Mouse (Mus musculus): ENCODE results near the gene Ppp1r9a.

The Ppp1r9a gene

DNA sequence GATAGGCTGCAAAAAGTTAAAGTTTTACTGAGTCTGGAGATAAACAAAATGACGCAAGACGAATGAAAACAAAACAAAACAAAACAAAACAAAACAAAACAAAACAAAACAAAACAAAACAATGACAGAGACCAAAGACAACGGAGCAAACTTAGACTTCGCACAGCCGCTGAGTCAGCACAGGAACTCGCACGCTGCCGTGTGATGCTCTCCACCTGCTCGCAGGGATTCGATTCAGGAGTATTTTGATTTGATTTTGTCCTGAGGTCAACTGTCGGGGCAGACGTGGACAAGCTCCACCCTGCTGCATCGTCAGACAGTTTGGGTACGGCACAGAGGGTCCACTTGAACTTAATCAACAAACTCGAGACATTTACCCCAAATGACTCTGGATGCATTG, 105.9 kb downstream of the Ppp1r9a start:
- peak; percentile 78 for DNase-seq

DNA sequence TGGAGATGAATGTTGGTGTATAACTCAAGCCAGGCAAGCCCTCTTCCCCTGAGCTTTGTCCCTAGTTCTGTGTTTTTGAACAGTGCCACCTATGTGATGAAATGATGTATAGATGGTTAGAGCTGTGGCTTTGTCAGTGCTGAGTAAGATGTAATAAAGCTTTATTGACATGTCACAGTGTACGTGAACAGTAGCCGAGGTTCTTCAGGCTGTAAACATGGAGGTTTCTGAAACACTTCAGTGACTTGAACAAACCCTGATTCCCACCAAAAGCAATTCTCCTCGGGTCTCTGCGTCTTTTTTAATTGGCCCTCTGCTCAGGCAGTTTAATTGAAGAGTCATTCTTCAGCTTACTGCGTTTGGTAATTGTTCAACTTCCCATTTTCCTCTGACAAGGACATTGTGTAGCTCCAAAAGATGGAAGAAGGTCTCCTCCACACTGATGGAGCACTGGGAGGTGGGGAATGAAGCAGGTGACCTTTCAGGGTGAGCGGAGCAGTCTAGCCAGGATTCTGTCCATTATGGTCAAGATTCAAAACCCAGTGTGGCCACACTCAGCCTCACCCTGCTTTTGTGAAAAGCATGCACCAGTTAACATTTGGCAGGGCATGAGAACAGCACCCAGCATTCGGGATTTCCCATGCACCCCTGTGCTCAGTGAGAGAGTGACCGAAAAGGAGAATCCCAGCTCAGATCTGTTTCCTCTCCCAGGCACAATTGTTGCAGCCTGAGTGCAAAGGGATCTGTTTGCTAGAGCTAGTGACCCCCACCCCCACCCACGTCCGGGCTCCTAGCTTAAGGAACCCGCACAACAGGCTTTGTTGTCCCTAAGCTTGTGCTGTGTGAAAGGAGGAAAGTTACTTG, 108.1 kb downstream of the Ppp1r9a start:
- DNase-seq: peak; percentile 41

DNA sequence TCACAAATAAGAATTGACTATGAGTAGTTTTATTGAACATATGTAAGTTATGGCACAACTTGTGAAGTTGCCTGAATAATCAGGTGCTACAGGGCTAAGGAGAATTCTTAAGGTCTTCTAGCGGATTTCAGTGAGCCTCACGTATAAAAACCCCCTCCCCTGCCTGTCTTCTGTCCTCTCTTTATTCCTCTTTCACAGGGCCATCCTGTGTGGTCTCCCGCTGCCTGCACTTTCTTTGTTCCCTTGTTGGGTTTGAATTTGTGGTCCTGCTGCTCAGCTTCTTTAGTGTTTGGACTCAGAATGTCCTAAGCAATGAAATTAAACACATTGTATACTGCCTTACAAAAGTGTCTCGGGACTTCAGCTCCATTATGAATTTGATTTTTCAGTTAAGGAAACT, 110.1 kb downstream of the Ppp1r9a start:
- peak; percentile 14 for DNase-seq

DNA sequence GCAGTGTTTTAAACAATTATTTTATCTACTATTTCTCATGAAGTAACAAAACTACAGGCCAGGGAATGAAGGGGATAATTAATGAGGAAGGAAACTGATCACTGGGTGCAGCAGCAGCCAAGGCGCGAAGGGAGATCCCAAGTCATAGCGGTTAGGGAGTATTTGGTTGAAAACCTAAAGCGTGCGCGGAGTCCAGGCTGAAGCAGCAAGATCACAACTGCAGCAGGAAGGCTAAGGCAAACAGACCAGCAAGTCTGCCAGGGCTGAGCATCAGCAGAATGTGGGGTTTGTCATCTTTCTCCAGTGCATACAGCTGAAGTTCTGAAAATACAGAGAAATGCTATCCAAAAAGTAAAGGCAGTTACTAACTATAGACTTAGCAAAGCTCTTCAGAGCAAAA, 111.8 kb downstream of the Ppp1r9a start:
- peak; percentile 22 for DNase-seq

DNA sequence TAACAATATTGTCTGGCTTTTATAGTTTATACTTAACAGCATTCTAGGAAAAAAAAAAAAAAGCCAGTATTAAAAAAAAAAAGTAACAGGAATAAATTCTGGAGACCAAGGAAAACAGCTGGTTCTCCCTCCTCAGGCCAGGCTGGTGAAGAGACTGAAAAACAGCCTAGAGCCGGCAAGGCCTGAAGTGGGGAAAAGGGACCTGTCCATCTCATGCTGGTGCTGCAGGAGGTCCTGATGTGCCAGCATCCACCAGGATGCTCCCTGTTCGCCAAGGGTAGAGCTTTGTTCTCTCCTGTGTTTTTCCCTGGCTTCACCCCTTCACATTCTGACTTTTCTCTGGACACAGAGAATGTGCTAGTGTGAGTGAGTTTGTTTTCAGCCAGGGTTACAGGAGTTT, 112.5 kb downstream of the Ppp1r9a start:
- DNase-seq: peak; percentile 40

DNA sequence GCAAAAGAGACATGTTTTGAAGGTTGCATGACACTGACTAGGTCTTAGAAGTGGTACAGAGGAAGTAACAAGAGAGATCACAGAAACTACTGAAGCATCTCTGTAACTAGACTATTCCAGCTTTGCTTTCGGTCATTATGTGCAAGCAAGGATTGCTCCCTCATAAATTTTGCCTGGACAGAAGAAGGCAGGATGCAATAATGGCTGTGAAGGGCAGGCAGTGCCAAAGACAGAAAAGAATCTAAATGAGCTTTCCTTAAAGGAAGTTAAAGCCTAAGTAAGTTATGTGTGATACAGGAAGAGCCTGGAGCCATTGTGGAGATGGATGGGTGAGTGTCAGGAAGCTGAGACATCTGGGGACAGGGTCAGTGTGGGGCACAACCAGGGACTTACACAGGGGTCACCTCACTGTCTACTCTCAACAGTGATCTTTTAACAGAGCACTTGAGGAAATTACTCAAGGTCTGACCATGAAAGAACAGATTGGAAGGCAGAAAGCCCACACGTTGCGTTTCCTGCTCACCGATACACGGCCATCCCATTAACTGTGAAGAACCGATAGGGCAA, 115.3 kb downstream of the Ppp1r9a start:
- peak; percentile 17 for DNase-seq

DNA sequence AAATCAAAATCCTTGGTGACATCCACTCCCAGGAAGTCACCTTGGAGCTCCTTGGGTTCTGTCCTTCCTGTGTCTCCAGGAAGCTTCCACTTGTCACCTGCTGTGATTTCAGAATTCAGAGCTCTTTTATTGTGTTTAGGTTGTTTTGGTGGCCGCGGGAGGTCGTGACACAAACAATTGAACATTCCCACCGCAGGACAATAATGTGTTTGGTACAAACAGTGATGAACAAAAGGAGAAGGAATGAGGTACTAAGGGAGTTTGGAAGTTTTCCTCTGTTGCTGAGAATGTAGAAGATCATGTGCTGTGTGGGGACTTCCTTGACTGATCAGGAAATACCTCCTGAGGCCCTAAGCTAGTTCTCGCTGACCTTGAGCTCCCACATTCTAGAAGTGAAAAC, 116.5 kb downstream of the Ppp1r9a start:
- DNase-seq: peak; percentile 18

DNA sequence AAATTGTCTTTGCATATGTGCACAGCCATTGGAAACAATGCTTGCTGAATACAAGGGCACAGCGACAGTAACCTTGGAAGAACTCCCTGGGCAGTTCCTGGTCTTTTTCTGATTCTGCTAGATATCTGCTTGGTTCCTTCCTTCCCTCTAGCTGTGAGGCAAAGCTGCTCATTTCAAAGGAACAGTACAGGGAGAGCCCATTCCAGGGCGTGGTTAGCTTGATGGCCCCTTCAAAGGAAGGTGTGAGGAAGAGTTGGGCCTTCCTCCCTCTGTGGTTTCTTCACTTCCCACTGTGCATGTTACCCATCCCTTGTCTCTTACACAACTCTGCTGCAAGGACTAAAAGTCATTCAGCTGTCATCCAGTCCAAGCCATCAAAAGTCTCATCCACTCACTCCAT, 117.3 kb downstream of the Ppp1r9a start:
- peak; percentile 64 for DNase-seq

DNA sequence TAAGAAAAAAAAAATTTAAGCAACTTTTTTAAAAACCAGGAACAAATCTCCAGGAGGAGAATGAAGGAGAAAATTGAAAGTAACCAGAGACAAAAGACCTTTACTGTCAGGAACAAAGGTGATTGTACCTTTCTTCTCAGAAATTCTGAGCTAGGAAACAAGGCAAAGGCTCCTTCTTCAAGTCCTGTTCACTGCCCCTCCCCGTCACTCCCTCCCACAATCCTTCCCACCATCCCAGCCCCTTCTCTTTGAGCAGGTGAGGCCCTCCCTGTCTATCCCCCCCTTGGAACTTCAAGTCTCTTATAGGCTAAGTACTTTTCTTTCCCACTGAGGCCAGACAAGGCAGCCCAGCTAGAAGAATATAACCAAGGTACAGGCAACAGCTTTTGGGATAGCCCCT, 117.8 kb downstream of the Ppp1r9a start:
- peak; percentile 56 for DNase-seq

DNA sequence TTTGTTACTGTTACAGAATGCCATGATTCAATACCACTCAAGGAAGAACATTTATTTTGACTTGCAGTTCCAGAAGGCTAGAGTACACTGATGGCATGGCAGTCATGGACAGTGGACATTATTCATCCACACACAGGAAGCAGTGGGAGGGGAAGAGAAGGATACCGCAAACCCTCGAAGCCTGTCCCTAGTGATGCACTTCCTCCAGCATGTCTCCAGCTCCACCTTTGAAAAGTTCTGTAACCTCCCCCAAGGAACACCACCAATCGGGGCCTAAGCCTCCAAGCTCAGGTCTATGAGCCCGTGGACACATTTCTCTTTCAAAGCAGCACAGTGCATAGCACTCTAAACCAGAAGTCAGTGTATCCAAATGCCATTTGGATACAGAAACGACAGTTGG, 120.0 kb downstream of the Ppp1r9a start:
- peak; percentile 72 for DNase-seq

DNA sequence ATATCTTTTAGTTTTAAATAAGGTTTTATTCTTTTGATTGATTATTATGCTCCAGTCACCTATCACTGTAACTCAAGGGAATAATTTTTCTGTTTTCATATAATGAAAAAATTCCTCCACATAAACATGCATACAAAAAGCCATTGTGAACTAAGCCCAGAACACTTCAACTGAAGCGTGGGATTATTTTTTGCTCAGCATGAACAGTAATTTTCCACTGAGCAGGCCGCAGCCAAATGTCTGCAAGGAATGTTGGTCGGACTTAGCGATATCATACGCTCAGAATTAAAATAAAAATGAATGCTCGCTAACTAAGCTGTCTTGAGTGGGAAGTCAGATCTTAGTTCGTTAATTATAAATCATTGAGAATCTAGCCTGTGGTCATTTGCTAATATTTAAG, 122.2 kb downstream of the Ppp1r9a start:
- DNase-seq: peak; percentile 7

DNA sequence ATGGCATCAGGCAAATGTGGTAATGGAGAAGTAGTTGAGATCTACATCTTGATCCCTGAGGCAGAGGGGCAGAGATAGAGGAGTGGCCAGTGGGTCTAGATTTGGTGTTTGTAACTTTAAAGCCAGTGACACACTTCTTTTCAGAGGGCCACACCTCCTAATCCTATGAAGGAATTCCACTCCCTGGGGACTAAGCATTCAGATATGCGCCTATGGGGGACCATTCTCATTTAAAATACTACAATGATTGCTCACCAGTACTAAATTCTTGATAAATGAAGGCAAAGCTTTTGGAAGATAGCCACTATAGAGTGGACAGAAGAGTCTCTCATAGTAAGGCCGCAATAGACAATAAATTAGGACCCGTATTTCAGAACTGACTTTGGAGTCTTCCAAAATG, 124.1 kb downstream of the Ppp1r9a start:
- DNase-seq: peak; percentile 29

DNA sequence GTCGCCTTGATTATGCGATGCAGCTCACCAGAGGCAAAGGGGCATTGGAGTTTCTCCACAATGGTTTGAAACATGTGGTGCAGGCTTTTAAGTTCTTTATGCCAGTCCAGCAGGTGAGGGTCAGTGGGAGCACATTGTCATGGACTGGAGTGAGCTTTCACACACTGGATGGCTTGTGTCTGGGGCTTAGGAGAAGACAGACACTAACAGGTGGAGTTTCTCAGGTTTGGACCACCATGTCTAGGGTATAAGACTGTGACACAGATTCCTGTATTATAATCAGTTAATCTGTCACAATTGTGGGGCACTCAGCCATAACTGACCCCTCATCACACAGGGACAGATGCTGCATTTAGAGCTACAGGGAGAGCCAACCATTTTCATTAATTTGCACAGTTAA, 124.5 kb downstream of the Ppp1r9a start:
- DNase-seq: peak; percentile 77

DNA sequence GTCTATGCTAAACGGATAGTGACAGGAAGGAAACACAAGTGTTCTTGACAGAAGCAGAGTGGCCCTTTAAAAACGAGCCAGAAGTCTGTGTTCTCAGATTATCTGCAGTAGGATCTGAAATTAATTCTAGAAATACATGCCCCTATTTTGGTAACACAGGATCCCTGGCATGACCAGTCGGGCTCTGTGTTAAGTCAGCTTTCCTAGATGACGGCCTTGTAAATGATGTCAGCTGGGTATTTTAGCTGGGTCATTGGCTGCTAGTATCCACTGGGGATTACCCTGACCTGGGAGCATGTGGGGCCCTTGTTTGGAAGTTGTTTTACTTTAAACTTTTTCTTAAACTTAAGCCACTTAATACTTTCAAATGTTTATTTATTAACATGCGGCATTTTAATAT, 125.1 kb downstream of the Ppp1r9a start:
- DNase-seq: peak; percentile 64

DNA sequence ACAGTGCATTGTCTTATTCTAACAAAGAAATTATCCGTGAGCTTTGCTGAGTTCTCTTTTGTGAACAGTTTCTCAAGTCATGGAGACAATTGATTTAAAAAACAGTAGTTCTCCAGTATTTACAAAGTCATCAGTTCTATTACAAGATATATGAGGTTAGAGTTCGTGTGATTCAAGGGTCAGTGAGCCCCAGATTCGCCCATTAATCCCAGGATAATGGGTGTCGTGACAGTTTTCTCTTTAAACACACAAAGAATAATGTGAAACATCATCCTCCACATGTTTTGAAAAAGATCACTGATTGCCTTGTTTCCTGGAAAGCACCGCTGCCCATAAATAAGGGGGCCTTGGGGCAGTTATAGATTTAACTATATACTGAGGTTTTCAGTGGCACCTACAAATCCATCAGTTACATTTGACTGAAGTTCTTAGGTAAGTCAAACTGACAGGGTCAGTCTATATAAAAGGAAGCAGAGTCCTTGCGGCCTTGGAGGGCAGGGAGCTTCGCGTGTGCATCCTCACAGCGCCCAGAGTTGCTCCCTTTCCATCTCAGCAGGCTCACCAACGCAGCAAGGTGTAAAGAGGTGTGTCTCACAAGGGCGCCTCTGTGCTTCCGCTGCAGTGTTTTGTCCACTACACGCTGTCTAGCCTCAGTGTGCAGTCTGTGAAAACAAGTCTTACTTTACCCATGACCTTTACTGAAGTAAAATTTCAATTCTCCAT, 126.6 kb downstream of the Ppp1r9a start:
- peak; percentile 77 for DNase-seq

DNA sequence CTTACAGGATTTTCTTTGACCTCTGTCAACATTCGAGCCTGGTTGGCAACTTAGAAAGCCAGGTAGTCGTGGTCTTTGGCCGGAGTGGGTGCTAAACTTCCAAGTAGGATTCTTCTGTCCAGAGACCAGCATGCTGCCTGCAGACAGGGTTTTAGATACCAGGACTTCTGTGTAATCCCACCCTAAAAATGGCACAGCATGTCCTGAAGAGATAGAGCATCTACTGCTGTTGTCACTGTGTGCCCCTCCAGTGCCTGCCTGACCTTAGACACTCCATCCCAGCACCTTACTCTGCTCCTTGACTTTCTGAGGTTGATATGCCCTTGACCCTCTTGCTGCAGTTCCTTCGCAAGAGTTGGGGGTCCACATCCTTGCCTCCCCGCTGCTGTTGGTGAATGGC, 127.2 kb downstream of the Ppp1r9a start:
- DNase-seq: peak; percentile 62

DNA sequence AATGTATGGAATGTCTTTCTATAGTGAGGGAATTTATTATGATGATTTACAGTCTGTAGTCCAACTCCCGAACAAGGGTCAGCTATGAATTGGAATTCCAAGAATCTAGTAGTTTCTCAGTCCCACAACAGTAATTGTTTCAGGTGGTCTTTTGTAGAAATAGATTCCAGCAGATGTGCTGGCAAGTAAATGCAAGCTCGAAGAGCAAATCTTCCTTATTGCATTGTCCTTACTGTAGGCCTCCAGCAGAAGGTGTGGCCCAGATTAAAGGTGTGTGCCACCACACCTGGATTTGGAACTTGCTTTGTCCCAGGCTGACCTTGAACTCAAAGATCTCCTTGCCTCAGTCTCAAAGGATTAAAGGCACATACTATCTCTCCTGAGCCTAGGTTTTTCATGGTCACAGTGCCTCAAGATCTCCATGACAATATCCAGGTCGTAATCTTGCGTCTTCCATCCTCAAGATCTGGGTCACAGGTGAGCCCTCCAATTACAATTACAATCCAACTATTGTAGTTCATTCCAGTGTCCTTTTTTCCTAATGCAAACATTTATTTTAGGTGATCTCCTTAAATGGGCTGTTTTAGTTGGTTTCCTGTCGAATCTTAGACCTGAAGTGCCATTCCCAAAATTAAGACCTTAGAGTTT, 130.4 kb downstream of the Ppp1r9a start:
- DNase-seq: peak; percentile 31

DNA sequence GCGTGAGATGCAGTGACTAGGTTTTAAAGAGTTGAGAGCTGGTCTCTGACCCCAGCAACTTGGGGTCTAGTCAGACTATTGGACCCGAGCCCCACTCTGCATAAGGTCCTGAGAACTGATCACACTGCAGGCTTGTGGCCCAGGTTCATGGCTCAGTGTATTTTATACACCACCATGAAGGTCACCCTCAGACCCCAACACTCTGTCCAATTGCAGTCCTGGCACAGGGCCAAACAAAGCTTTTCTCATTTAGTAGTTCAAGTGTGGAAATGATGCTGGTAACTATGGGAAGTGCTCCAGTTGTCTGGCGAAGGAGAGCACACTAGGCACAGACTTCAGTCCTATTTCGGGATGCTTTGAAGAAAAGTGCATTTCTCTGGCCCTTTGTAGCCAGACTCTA, 134.5 kb downstream of the Ppp1r9a start:
- DNase-seq: no peak

DNA sequence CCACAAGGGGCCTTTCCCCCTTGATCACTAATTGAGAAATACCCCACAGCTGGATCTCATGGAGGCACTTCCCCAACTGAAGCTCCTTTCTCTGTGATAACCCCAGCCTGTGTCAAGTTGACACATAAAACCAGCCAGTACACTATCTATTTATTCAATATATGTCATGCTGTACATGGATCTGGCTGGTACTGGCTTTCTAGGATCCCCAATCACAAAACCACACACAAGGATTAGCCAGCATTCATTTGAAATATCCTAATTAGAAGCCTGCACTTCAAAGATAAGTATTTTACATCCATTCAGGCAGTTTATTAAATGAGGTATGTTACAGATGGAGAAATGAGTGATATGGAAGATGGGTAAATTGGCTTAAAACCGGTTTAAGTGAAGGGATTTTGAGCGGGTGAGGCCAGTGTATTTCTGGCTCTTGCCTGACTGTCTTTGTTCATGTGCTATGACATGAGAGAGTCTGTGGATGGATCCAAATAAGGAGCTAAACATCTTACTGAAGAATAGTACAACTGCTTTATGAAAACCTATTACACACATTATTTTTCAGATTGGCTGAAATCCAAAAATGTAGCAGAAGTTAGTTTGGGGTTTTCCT, 135.5 kb downstream of the Ppp1r9a start:
- DNase-seq: no peak

DNA sequence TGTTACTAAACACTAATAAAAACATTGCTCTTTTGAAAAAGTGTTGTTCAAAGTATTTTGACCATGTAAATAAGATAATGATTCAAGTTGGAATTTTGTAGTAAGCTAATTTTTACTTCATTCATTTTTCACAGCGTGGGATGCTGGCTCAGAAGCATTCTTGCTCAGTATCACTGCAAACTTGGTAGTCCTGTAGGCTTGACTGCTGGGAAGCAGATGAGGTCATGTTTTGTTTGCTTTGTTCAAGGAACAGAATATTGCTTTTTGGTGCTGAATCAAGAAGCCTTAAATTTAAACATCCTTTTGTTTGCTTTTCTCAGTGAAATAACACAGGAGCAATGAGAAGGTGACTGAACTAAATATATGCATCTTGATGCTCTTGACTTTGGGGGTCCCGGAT, 136.6 kb downstream of the Ppp1r9a start:
- DNase-seq: no peak

DNA sequence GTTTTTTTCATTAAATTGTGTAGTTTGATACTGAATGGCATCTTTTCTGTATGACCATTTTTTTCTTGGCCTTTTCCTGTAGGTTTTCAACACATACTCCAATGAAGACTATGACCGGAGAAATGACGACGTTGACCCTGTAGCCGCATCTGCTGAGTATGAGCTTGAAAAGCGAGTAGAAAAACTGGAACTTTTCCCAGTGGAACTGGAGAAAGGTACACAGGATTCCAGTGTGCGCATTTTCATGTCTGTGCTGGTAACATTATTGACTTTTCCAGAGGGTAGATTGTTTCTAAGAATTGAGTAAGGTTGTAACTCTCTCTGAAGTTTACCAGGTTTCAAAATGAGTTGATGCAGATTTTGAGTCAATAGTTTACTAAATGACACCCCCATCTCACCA, 143.1 kb downstream of the Ppp1r9a start:
- DNase-seq: peak; percentile 57

DNA sequence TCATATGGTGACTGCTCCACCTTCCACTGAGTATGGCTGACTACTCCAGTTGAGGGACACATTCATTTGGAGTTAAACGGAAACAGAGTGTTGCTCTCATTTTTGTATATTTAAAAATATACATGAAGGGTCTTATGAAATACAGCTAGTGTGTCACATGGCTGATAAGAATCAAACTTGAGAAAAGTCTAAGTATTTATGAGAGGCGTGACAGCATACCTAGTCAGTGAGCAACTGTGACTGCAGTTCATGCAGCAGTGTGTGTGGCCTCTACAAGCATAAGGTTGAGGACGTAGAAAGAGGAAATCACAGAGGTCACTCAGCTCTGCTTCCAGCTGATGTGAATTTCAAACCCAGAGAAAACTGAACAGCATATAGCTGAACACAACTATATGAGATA, 145.3 kb downstream of the Ppp1r9a start:
- peak; percentile 10 for DNase-seq

DNA sequence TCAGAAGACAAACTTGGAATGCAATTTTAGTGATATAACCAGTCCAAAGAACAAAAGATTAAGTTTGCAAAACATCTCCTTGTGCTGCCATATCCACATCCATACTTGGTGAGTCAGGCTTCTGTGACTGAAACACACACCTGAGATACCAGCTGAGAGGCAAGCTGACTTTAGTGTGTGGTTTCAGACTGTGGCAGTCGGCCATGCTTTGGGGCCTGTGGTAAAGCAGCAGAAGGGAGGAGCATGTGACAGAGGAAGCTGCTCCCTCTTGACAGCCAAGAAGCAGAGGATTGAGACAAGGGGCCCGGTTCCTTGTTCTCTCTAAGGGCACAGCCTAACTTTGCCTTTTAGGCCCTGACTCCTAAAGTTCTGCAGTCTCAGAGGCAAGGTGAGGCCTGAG, 149.6 kb downstream of the Ppp1r9a start:
- peak; percentile 88 for DNase-seq

Measured in heart, adult 11 months (tissue).